Mouse (Mus musculus): ENCODE data around the gene Fmo2.

GRCm38 (mm10) chr1:162871701-162872311 lies 26.7 kb downstream of the Fmo2 start:
- TF ChIP-seq CTCF (IDR thresholded peaks at IDR 0.05; ENCODE audit: borderline replicate concordance, insufficient read depth, low read depth, low read length): no peak
- TF ChIP-seq POLR2A (IDR thresholded peaks at IDR 0.05; ENCODE audit: borderline replicate concordance, insufficient read depth, low read length): no peak
